Mouse (Mus musculus) bone marrow, adult 2 months (tissue): Measurements from ENCODE around the gene Plscr3. TPM values are rescaled to one million over a fixed set of nuclear protein-coding genes. Genes with fewer than 3 reads are reported as not detected.

Source experiments
- H3K27ac ChIP-seq: fragments of 200-500 bp; 2 replicates; pipeline ENCODE4 v1.5.1; 2012; ENCODE audit warnings: low read depth, mild to moderate bottlenecking, control low read depth, inconsistent platforms, low read length; ENCODE audit not compliant: control insufficient read depth, poor library complexity, insufficient read depth
- H3K4me1 ChIP-seq: fragments of 200-500 bp; 2 replicates; pipeline ENCODE4 v1.6.1; 2011; ENCODE audit warnings: low read length; ENCODE audit not compliant: control insufficient read depth, insufficient read depth
- H3K4me3 ChIP-seq: fragments of 200-500 bp; replicated peaks from 2 replicates; pipeline ENCODE3; 2011; ENCODE audit warnings: mild to moderate bottlenecking, low read depth, low read length, control low read depth; ENCODE audit not compliant: control insufficient read depth
- CTCF ChIP-seq: fragments of 200-500 bp; IDR thresholded peaks from 2 replicates; pipeline ENCODE4 v1.5.1; 2011; ENCODE audit warnings: low read length, control low read depth; ENCODE audit not compliant: control insufficient read depth, insufficient read depth
- POLR2A ChIP-seq: fragments of 200-500 bp; IDR thresholded peaks from 2 replicates; pipeline ENCODE4 v1.6.1; 2011; ENCODE audit warnings: low read depth, mild to moderate bottlenecking, control low read depth, low read length, borderline replicate concordance; ENCODE audit not compliant: control insufficient read depth
- WGBS: fragments of 180-500 bp; shearing (Covaris S2); methylation state at CpG from one replicate; pipeline ENCODE4 v1.1.7; 2018; 5-methylcytosine and 5-hydroxymethylcytosine counted together
- polyA plus RNA-seq: library from polyadenylated mRNA; stranded (reverse); fragments of >200 nt; gene quantifications from 2 replicates; pipeline ENCODE4 v1.2.4, GENCODE M21; 2011; ENCODE audit warnings: low replicate concordance; ENCODE audit not compliant: missing spikeins, insufficient read depth, insufficient read length

The Plscr3 gene
- 38.3 and 50.9 TPM in 2 replicates for polyA plus RNA-seq

DNA sequence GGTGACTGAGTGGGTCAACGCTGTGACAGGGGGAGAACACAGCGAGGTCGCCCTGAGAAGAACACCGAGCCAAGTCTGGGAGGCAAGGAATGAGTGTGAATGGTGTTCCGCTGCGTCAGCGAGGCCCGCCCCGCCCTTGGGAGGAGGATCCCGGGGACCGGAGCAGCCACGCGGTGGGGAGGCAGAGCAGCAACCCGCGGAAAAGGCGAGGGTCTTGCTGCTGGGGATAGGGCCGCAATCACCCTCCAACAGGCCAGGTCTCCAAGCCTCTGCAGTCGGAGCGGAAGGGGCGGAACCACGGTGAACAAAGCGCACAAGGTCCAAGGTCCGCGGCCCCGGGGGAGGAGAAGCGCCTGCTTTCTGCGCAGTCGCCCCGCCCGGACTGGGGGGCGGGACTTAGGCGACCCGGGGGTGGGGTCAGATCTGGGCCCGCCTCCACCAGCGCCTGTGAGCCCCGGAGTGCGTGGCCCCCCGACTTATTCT, at the start of gene Plscr3:
Gene Plscr3 (plus strand): TSS at position 179 of the 483 bp plus-strand sequence.
- peak within 1 kb of the TSS; percentile 85 for H3K4me3 ChIP-seq
- under 1% methylated on average over 38 of the region's 38 CpGs for WGBS
- H3K4me1 ChIP-seq: peaks cover 18% of the 10 kb centered on the region
- TF ChIP-seq POLR2A (peak; percentile 89), CTCF (no peak)
- peak within 1 kb of the TSS; percentile 82 for H3K27ac ChIP-seq

DNA sequence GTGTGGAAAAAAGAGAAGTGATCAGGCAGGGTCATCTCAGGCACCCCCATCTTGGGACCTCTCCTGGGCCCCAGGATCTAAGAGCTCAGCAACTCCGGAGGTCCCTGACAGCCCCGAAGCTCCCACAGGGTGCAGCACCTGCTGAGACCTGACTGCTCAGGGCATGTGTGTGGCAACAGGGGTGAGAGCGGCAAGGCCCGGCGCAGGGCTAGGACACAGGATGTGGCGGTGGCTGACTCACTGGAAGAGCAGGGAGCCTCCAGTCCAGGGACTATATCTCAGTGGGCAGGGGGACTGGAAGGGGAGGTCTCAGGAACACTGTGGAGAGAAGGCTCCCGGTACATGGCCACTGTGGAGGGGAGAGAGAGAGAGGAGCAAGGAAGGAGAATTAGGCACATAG, 48.3 kb upstream of the Plscr3 start:
- Histone ChIP-seq H3K27ac (no peak overlapping the region), H3K4me1 (peaks cover 1% of the 10 kb centered on the region; the same call in 1 of the 2 replicates), H3K4me3 (no peak overlapping the region)
- TF ChIP-seq CTCF (no peak), POLR2A (no peak)
- WGBS: 57% methylated on average over 7 of the region's 7 CpGs

DNA sequence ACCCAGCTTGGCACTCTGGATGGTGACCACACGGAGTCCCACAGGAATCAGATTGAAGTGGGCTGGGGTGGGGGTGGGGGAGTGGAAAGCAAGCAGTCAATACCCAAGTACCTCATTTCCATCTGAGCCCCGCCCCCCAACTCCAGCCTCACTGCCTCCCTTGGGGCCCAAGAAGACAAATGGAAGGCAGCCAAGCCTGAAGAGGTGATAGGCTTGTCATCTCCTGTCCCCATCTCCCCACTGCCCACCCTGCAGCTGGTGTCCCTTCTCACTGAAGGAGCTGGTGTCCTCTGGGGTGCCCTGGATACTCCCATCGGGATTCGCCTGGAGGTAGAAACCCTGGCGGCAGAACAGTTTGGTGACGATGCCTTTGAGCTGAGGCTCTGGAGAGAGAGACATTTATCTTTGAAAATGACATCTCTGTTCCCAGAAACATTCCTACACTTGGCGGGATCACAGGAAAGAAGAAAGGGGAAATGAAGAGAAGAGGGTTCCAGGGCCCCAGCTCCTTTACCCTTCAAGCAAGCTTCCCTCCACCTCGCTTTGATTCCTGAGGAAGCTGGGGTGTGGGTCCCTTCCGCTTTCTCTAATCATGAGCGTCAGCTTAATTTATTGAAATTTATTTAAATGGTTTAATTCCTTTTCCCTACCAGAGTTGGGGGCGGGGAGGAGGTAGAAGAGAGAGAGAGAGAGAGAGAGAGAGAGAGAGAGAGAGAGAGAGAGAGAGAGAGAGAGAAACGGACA, 46.6 kb upstream of the Plscr3 start:
- no peak overlapping the region for H3K4me3 ChIP-seq
- TF ChIP-seq POLR2A (no peak), CTCF (no peak)
- H3K27ac ChIP-seq: no peak overlapping the region
- H3K4me1 ChIP-seq: peaks cover 1% of the 10 kb centered on the region; the same call in 1 of the 2 replicates
- 18% methylated on average over 12 of the region's 12 CpGs for WGBS

DNA sequence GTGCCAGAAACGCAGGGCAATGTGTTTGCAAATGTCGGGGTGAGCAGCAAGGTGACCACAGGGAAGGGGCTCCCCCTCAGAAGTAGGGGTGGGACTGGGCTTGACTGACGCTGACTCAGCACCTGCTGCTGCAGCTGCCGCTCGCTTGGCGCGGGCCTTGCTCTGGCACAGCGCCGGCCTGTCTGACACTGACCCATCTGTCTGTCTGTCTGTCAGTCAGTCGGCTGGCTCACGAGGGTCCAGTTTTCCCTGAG, 46.1 kb upstream of the Plscr3 start:
- Histone ChIP-seq H3K4me1 (peaks cover 1% of the 10 kb centered on the region; the same call in 1 of the 2 replicates), H3K27ac (no peak overlapping the region), H3K4me3 (no peak overlapping the region)
- 3% methylated on average over 11 of the region's 11 CpGs for WGBS
- TF ChIP-seq CTCF: no peak
- TF ChIP-seq POLR2A: no peak

DNA sequence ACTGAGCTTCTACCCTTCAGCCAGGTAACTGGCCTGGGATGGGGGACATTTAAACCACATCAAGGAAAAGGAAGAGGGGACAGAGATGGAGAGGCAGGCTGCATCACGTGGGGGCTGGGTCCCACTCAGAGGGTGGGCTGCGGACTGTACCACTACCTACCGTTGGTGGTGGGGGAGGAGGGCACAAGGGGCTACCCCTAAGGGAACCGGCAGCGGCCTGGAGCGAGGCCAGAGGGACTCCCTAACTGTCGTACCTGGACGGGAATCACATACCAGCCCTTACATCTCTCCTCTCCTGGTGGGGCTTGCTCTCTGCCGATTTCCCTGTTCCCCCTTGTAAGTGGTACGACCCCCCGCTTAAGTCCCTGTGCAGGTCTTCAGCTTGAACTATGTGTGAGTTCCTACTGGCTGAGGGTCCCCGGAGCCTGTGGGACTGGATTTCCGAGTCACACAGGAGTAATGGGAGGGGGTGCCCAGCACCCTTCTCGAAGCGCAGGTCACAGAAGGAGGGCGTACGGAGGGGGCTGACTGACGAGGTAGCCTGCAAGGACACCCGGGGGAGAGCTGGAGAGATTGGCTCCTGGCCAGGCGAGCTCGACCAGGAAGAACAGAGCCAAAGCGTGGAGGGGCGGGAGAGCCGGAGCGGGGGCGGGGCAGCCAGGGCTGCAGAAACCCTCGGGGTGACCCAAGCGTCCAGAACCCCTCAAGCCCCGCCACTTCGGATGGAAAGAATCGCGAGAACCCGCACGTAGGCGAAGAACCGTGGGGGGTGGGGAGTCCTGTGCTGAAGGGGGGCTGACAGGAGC, 45.6 kb upstream of the Plscr3 start:
- H3K27ac ChIP-seq: no peak overlapping the region
- under 1% methylated on average over 36 of the region's 36 CpGs for WGBS
- peaks cover 1% of the 10 kb centered on the region; the same call in 1 of the 2 replicates for H3K4me1 ChIP-seq

DNA sequence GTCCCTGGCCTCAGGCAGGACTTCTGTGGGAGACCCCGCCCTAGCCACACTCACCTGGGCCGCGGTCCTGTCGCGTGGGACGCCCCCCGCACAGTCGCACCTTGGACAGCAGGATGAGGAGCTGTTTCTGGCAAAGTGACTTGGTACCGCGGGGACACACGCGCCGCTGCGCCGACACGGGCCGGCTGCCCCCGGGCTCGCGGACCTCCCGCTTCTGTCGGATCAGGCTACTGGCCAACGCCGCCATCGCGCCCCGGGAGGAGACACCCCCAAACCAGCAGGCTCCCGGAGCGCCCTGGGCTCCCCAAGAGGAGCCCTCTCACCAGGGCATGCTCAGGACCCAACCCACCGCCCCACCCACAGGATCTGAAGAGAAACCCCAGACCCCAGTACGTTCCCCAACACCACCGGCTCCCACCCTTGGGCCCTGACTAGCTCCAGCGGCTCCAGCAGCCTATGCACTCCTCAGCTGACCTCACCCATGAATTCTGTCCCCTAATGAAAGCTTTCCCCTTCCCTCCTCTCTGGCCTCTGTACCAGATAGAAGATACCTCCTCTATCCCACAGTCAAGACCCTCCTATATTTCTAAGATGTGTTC, 44.7 kb upstream of the Plscr3 start, which contains the start of gene Fgf11:
Gene Fgf11 (minus strand): TSS at position 479 of the 599 bp plus-strand sequence.
- Histone ChIP-seq H3K27ac (no peak within 1 kb of the TSS; the same call in 1 of the 2 replicates), H3K4me3 (peak within 1 kb of the TSS; percentile 33), H3K4me1 (peaks cover 1% of the 10 kb centered on the region; the same call in 1 of the 2 replicates)
- WGBS: 4% methylated on average over 33 of the region's 33 CpGs
- TF ChIP-seq CTCF: no peak
- TF ChIP-seq POLR2A: no peak

More for the DNA sequence above, 45.6 kb upstream of the Plscr3 start:
- TF ChIP-seq CTCF: no peak
- no peak overlapping the region for H3K4me3 ChIP-seq

DNA sequence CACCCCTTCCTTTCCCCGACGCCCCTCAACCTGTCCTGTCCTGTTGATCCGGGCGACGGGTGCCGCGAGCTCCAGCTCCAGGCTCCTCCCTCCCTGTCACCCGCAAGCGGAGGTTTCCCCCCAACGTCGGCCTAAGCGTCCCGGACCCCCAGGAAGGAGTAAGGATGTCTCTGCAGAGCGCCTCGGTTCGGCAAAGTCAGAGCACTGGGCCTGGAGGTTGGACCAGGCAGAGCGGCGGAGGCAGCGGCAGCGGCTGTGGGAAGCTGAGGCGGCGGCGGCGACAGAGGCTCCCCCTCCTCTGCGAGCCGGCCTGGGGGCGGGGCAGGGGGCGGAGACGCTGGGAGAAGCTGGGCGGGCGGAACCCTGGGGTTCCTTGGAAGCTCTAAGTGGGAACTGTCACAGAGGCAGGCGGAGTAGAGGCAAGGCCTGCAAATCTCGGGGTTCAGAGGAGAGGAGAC, 43.5 kb upstream of the Plscr3 start:
- peaks cover 1% of the 10 kb centered on the region; the same call in 1 of the 2 replicates for H3K4me1 ChIP-seq
- no peak overlapping the region; the same call in 1 of the 2 replicates for H3K27ac ChIP-seq
- WGBS: under 1% methylated on average over 33 of the region's 33 CpGs
- TF ChIP-seq CTCF (no peak), POLR2A (no peak)
- peak overlapping the region; percentile 33 for H3K4me3 ChIP-seq
